Mouse (Mus musculus): ENCODE data around the gene Itfg1. TPM values are rescaled to one million over a fixed set of nuclear protein-coding genes. Genes with fewer than 3 reads are reported as not detected.

The Itfg1 gene
- 13.0 and 15.2 TPM in 2 replicates for polyA plus RNA-seq (2012; rRNA removed)

DNA sequence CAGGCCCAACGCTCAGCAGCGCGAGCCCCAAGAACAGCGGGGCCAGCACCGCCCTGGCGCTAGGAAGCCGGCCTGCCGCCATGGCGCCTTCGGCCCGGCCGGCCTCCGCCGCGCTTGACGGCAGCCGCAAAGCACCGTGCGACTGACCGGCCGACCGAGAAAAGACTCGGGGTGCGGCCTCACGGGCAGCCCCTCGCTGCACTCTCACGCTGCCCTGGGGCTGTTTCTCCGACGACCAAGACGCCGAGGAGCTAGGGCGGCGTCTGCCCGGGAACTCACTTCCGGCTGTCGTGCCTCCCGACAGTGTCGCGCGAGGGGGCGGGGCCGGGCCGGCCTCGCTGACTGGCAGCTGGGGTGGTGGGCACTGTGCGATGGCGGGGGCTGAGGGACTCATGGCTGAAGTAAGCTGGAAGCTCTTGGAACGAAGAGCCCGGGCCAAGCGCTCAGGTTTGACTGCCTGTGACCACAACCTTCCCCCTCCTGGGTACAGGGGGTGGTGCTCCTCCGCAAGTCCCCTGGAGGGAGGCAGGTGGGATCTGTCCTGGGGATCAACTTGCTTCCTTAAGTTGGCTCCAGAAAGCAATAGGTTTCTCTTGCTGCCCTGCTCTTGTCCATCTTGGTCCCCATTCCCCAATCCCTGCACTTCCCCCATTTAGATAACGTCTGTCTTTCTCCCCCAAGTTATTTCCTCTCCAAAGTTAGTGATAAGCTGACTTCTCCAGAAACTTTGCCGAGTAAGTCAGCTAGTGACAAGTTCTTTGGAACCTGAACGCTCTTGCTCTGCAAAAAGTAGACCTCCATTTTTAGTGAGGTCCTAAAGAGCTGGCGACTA is at the start of gene Itfg1, which contains the start of gene Phkb:
Gene Itfg1, minus strand, starts transcription at position 265 of the 832 bp plus-strand sequence.
Gene Phkb, plus strand, starts transcription at position 303 of the 832 bp plus-strand sequence.
- under 1% methylated on average over 54 of the region's 54 CpGs for WGBS
- Histone ChIP-seq H3K27ac (ENCODE audit: control insufficient read depth, insufficient read depth, low read length) (no peak within 1 kb of the TSS), H3K4me1 (replicated peaks; ENCODE audit: control insufficient read depth, insufficient read depth, low read length) (peaks cover 6% of the 10 kb centered on the region), H3K4me3 (ENCODE audit: control insufficient read depth, insufficient read depth, low read length) (peak within 1 kb of the TSS; percentile 64), H3K27me3 (ENCODE audit: control insufficient read depth, insufficient read depth, low read length) (no peaks in the 10 kb centered on the region), H3K36me3 (ENCODE audit: control insufficient read depth, insufficient read depth, low read length) (0 out of 2 replicates have a peak, but pooled peaks cover under 1% of the 10 kb centered on the region)
- peak; percentile 94 for DNase-seq
- TF ChIP-seq CTCF (IDR thresholded peaks at IDR 0.05; ENCODE audit: borderline replicate concordance, control insufficient read depth, extremely low read depth, insufficient read depth, low read length, poor library complexity), result no peak
- peak; percentile 83 for TF ChIP-seq POLR2A (IDR thresholded peaks at IDR 0.05; ENCODE audit: control insufficient read depth, extremely low read depth, insufficient read depth, low read length, poor library complexity)

GRCm38 (mm10) chr8:85884811-85885210 is 44.1 kb upstream of the Itfg1 start:
- TF ChIP-seq CTCF (IDR thresholded peaks at IDR 0.05; ENCODE audit: borderline replicate concordance, control insufficient read depth, extremely low read depth, insufficient read depth, low read length, poor library complexity), result no peak
- no peaks in the 10 kb centered on the region for H3K36me3 ChIP-seq (ENCODE audit: control insufficient read depth, insufficient read depth, low read length)
- H3K27me3 ChIP-seq (ENCODE audit: control insufficient read depth, insufficient read depth, low read length), result no peaks in the 10 kb centered on the region
- H3K4me1 ChIP-seq (replicated peaks; ENCODE audit: control insufficient read depth, insufficient read depth, low read length), result no peaks in the 10 kb centered on the region
- DNase-seq, result no peak
- 96% methylated on average over 3 of the region's 3 CpGs for WGBS
- no peak overlapping the region for H3K27ac ChIP-seq (ENCODE audit: control insufficient read depth, insufficient read depth, low read length)
- no peak overlapping the region for H3K4me3 ChIP-seq (ENCODE audit: control insufficient read depth, insufficient read depth, low read length)

GRCm38 (mm10) chr8:85879624-85880023 is 38.9 kb upstream of the Itfg1 start:
- TF ChIP-seq CTCF (IDR thresholded peaks at IDR 0.05; ENCODE audit: borderline replicate concordance, control insufficient read depth, extremely low read depth, insufficient read depth, low read length, poor library complexity) (no peak), POLR2A (IDR thresholded peaks at IDR 0.05; ENCODE audit: control insufficient read depth, extremely low read depth, insufficient read depth, low read length, poor library complexity) (no peak)
- Histone ChIP-seq H3K27ac (ENCODE audit: control insufficient read depth, insufficient read depth, low read length) (no peak overlapping the region), H3K36me3 (ENCODE audit: control insufficient read depth, insufficient read depth, low read length) (no peaks in the 10 kb centered on the region), H3K4me3 (ENCODE audit: control insufficient read depth, insufficient read depth, low read length) (no peak overlapping the region), H3K4me1 (replicated peaks; ENCODE audit: control insufficient read depth, insufficient read depth, low read length) (no peaks in the 10 kb centered on the region), H3K27me3 (ENCODE audit: control insufficient read depth, insufficient read depth, low read length) (no peaks in the 10 kb centered on the region)
- 96% methylated on average over 7 of the region's 7 CpGs for WGBS
- DNase-seq, result no peak

DNA sequence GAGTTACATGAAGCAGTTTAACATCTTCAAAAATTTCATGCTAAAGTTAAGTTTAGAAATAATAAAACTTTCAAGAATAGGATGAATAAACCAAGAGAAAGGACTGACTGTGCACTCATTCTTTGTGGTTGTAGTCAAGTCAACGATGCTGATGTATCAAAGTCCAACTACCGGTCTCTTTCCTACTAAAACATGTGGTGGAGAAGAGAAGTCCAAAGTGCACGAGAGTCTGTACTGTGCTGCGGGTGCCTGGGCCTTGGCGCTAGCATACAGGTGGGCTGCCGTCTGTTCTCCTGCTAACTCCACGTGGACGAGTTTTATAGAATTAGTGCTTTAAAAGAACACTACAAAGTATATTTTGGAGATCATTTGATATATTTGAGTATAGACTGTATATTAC is 37.3 kb upstream of the Itfg1 start:
- no peak for DNase-seq
- Histone ChIP-seq H3K4me1 (replicated peaks; ENCODE audit: control insufficient read depth, insufficient read depth, low read length) (no peaks in the 10 kb centered on the region), H3K27me3 (ENCODE audit: control insufficient read depth, insufficient read depth, low read length) (no peaks in the 10 kb centered on the region), H3K4me3 (ENCODE audit: control insufficient read depth, insufficient read depth, low read length) (no peak overlapping the region), H3K36me3 (ENCODE audit: control insufficient read depth, insufficient read depth, low read length) (no peaks in the 10 kb centered on the region), H3K27ac (ENCODE audit: control insufficient read depth, insufficient read depth, low read length) (no peak overlapping the region)
- TF ChIP-seq POLR2A (IDR thresholded peaks at IDR 0.05; ENCODE audit: control insufficient read depth, extremely low read depth, insufficient read depth, low read length, poor library complexity), result no peak
- TF ChIP-seq CTCF (IDR thresholded peaks at IDR 0.05; ENCODE audit: borderline replicate concordance, control insufficient read depth, extremely low read depth, insufficient read depth, low read length, poor library complexity), result no peak
- WGBS, result 96% methylated on average over 8 of the region's 8 CpGs

DNA sequence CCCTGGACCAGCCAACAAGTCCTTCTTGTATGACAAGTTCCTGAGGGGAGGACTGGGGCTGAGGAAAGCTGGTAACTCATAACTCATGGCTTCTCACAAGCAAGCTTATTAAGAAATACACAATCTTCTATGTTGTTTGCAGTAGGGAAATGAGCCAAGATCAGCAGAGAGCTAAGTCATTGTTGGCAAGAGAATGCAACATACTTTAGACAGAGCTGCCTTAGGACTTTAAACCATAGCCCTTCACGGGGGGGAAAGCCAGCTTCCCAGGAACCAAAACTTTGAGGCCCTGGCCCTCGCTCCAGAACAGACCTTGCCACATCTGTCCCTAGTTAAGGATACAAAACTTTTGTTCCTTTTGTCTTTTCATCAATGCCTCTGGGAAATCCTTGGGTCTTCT is 30.9 kb upstream of the Itfg1 start:
- 85% methylated on average over 2 of the region's 2 CpGs for WGBS
- no peaks in the 10 kb centered on the region for H3K4me1 ChIP-seq (replicated peaks; ENCODE audit: control insufficient read depth, insufficient read depth, low read length)
- no peaks in the 10 kb centered on the region for H3K27me3 ChIP-seq (ENCODE audit: control insufficient read depth, insufficient read depth, low read length)
- H3K4me3 ChIP-seq (ENCODE audit: control insufficient read depth, insufficient read depth, low read length), result no peak overlapping the region
- no peak for DNase-seq
- TF ChIP-seq CTCF (IDR thresholded peaks at IDR 0.05; ENCODE audit: borderline replicate concordance, control insufficient read depth, extremely low read depth, insufficient read depth, low read length, poor library complexity) (no peak), POLR2A (IDR thresholded peaks at IDR 0.05; ENCODE audit: control insufficient read depth, extremely low read depth, insufficient read depth, low read length, poor library complexity) (no peak)
- no peak overlapping the region for H3K27ac ChIP-seq (ENCODE audit: control insufficient read depth, insufficient read depth, low read length)
- no peaks in the 10 kb centered on the region for H3K36me3 ChIP-seq (ENCODE audit: control insufficient read depth, insufficient read depth, low read length)

DNA sequence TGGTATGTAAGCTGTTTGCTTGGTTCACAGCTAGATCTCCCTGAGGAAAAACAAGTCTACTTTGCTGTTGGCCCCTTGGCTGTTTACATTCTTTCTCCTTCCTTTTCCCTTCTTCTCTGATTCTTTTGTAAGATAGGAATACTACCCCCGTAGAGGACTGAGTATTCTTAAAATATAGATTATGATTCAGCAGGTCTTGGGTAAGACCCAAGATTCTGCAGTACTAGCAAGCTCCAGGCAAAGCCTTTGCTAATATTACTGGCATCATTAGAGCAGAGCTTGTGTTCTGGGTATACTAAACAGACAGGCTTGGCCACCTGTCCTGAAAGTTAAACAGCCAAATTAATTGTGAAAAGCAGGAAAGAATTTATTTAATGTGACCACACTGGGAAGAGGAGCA is 21.7 kb upstream of the Itfg1 start:
- WGBS, result 78% methylated on average over 1 of the region's 1 CpGs
- Histone ChIP-seq H3K4me3 (ENCODE audit: control insufficient read depth, insufficient read depth, low read length) (no peak overlapping the region), H3K4me1 (replicated peaks; ENCODE audit: control insufficient read depth, insufficient read depth, low read length) (no peaks in the 10 kb centered on the region), H3K36me3 (ENCODE audit: control insufficient read depth, insufficient read depth, low read length) (no peaks in the 10 kb centered on the region), H3K27ac (ENCODE audit: control insufficient read depth, insufficient read depth, low read length) (no peak overlapping the region), H3K27me3 (ENCODE audit: control insufficient read depth, insufficient read depth, low read length) (no peaks in the 10 kb centered on the region)
- TF ChIP-seq CTCF (IDR thresholded peaks at IDR 0.05; ENCODE audit: borderline replicate concordance, control insufficient read depth, extremely low read depth, insufficient read depth, low read length, poor library complexity), result no peak
- no peak for TF ChIP-seq POLR2A (IDR thresholded peaks at IDR 0.05; ENCODE audit: control insufficient read depth, extremely low read depth, insufficient read depth, low read length, poor library complexity)
- DNase-seq, result no peak
